Mouse (Mus musculus) liver, embryonic 14.5 days (tissue): ENCODE data around the gene Bend3. TPM values are rescaled to one million over a fixed set of nuclear protein-coding genes. Genes with fewer than 3 reads are reported as not detected.
"Not testable (repeated sequence)": the region's sequence is repeated elsewhere in the genome, so short reads cannot be mapped to it uniquely, and the experiment has no call there.

Experiments
- ATAC-seq: fragments of 200-750 bp; cut with Nextera tagmentation; 2 replicates; pipeline ENCODE4 v1.8.0; 2017; ENCODE audit warnings: moderate number of reproducible peaks, mild to moderate bottlenecking, moderate library complexity; ENCODE audit not compliant: insufficient read depth
- DNase-seq, 3 experiments: peaks; one replicate each; pipeline ENCODE4 v3.0.0-alpha.2; 2012 to 2013; ENCODE audit warnings: low read depth in 3 of 3, low spot score in 3 of 3
- H3K27ac ChIP-seq: fragments of 300-500 bp; sonication (generic); 2 replicates; pipeline ENCODE4 v1.5.1; 2014; ENCODE audit warnings: moderate library complexity, mild to moderate bottlenecking, control low read depth, inconsistent platforms
- H3K27me3 ChIP-seq: fragments of 300-500 bp; sonication (generic); 2 replicates; pipeline ENCODE4 v1.6.1; 2014; ENCODE audit warnings: mild to moderate bottlenecking, low read length, moderate library complexity; ENCODE audit not compliant: control insufficient read depth, insufficient read depth
- H3K36me3 ChIP-seq: fragments of 300-500 bp; sonication (generic); replicated peaks from 2 replicates; pipeline ENCODE4 v1.6.1; 2014; ENCODE audit warnings: low read depth; ENCODE audit not compliant: control insufficient read depth, insufficient read depth
- H3K4me1 ChIP-seq, 2 experiments: fragments of 200-500 bp in 1 of 2; fragments of 300-500 bp in 1 of 2; sonication (generic) in 1 of 2; replicated peaks; 2 replicates each; pipeline ENCODE4 v1.6.1; 2012 to 2014; ENCODE audit warnings: antibody characterized with exemption in 1 of 2, inconsistent platforms in 1 of 2, low read length in 1 of 2; ENCODE audit not compliant: control insufficient read depth in 2 of 2, insufficient read depth in 2 of 2
- H3K4me2 ChIP-seq: fragments of 300-500 bp; sonication (generic); 2 replicates; pipeline ENCODE4 v1.6.1; 2014; ENCODE audit warnings: low read depth, mild to moderate bottlenecking, control low read depth, moderate library complexity
- H3K4me3 ChIP-seq, 2 experiments: fragments of 200-500 bp in 1 of 2; fragments of 300-500 bp in 1 of 2; sonication (generic) in 1 of 2; 2 replicates each; pipeline ENCODE4 v1.5.1; 2012 to 2014; ENCODE audit warnings: low read depth in 2 of 2, low read length in 2 of 2, mild to moderate bottlenecking in 2 of 2, control low read depth in 1 of 2, inconsistent platforms in 1 of 2, moderate library complexity in 1 of 2; ENCODE audit not compliant: insufficient read depth in 1 of 2
- H3K9ac ChIP-seq: fragments of 300-500 bp; sonication (generic); replicated peaks from 2 replicates; pipeline ENCODE4 v1.6.1; 2014; ENCODE audit warnings: mild to moderate bottlenecking, control low read depth, moderate library complexity
- H3K9me3 ChIP-seq: fragments of 300-500 bp; sonication (generic); 2 replicates; pipeline ENCODE4 v1.6.1; 2016; ENCODE audit warnings: low read length, mixed read lengths; ENCODE audit not compliant: control insufficient read depth
- CTCF ChIP-seq: IDR thresholded peaks from 2 replicates; pipeline ENCODE4 v1.5.1; 2016; ENCODE audit warnings: antibody characterized with exemption, low read depth, control low read depth
- EP300 ChIP-seq: IDR thresholded peaks from 2 replicates; pipeline ENCODE4 v1.6.1; 2016; ENCODE audit warnings: antibody characterized with exemption, low read depth
- WGBS: fragments of 180-500 bp; shearing (Covaris S2); extraction: QIAGEN DNeasy Blood & Tissue Kit; methylation state at CpG from one replicate; pipeline ENCODE4 v1.1.7; 2014; ENCODE audit not compliant: insufficient replicate concordance; 5-methylcytosine and 5-hydroxymethylcytosine counted together
- polyA plus RNA-seq, 2 experiments: library from polyadenylated mRNA; depleted of rRNA in 1 of 2; stranded (reverse) in 1 of 2; unstranded in 1 of 2; fragments of >200 nt; fragmentation: Nextera tagmentation in 1 of 2; extraction: Ambion mirVana in 1 of 2; gene quantifications; 2 replicates each; pipeline versions ENCODE4 v1.2.1 to v1.2.3; 2012 to 2014

Gene Bend3
- polyA plus RNA-seq, 2 experiments, result 1.2 to 2.1 TPM

GRCm38 (mm10) chr10:43519977-43520376, 41.3 kb downstream of the Bend3 start:
- no peak for TF ChIP-seq EP300
- no peak for TF ChIP-seq CTCF
- Histone ChIP-seq H3K9me3 (no peaks in the 10 kb centered on the region), H3K4me2 (no peak overlapping the region), H3K4me3 (no peak overlapping the region), H3K27ac (no peak overlapping the region), H3K9ac (no peak overlapping the region), H3K4me1 (peaks cover 0 to 3% of the 10 kb centered on the region in 2 experiments; a peak in 1 of 4 replicates), H3K36me3 (no peaks in the 10 kb centered on the region), H3K27me3 (no peaks in the 10 kb centered on the region)
- ATAC-seq, result no peak
- 76% methylated on average over 2 of the region's 2 CpGs for WGBS
- DNase-seq, result no peak

GRCm38 (mm10) chr10:43523931-43524330, 45.3 kb downstream of the Bend3 start, which contains the start of gene Gm9803:
Gene Gm9803, plus strand, starts transcription at chr10:43524084.
- not testable (repeated sequence) for H3K27me3 ChIP-seq, H3K9me3 ChIP-seq, H3K4me3 ChIP-seq, ATAC-seq, H3K4me2 ChIP-seq, H3K4me1 ChIP-seq, H3K27ac ChIP-seq, DNase-seq, H3K36me3 ChIP-seq, H3K9ac ChIP-seq
- WGBS, result 87% methylated on average over 10 of the region's 10 CpGs

GRCm38 (mm10) chr10:43527283-43528269, 48.9 kb downstream of the Bend3 start:
- WGBS, result 61% methylated on average over 15 of the region's 15 CpGs
- ATAC-seq (peak; percentile 43), DNase-seq (no peak)
- Histone ChIP-seq H3K4me2 (no peak overlapping the region), H3K4me3 (no peak overlapping the region), H3K27me3 (no peaks in the 10 kb centered on the region), H3K4me1 (peaks cover 0 to 2% of the 10 kb centered on the region in 2 experiments; a peak in 1 of 4 replicates), H3K9me3 (no peaks in the 10 kb centered on the region), H3K9ac (no peak overlapping the region), H3K27ac (no peak overlapping the region), H3K36me3 (no peaks in the 10 kb centered on the region; the same call in 1 of the 2 replicates)
- TF ChIP-seq CTCF (no peak), EP300 (no peak)

GRCm38 (mm10) chr10:43534382-43534781, 55.8 kb downstream of the Bend3 start:
- H3K4me1 ChIP-seq, result peaks cover under 1 to 5% of the 10 kb centered on the region in 2 experiments
- ATAC-seq (no peak), DNase-seq (no peak)
- no peaks in the 10 kb centered on the region for H3K27me3 ChIP-seq
- H3K9me3 ChIP-seq, result no peaks in the 10 kb centered on the region
- no peak for TF ChIP-seq CTCF
- no peak for TF ChIP-seq EP300
- H3K4me2 ChIP-seq, result no peak overlapping the region
- H3K27ac ChIP-seq, result no peak overlapping the region
- H3K9ac ChIP-seq, result no peak overlapping the region
- WGBS, result 18% methylated on average over 1 of the region's 1 CpGs
- no peak overlapping the region for H3K4me3 ChIP-seq
- no peaks in the 10 kb centered on the region; the same call in 1 of the 2 replicates for H3K36me3 ChIP-seq

- DNase-seq, result no peak
- TF ChIP-seq CTCF (no peak), EP300 (no peak)
- no peak overlapping the region for H3K27ac ChIP-seq
Measured at GRCm38 (mm10) chr10:43537652-43538051, 59.0 kb downstream of the Bend3 start.

More at GRCm38 (mm10) chr10:43537652-43538051, 59.0 kb downstream of the Bend3 start:
- 84% methylated on average over 7 of the region's 7 CpGs for WGBS
- H3K36me3 ChIP-seq, result no peaks in the 10 kb centered on the region
- no peak for ATAC-seq
- H3K9ac ChIP-seq, result no peak overlapping the region
- no peak overlapping the region for H3K4me2 ChIP-seq
- no peaks in the 10 kb centered on the region for H3K9me3 ChIP-seq
- H3K4me3 ChIP-seq, result no peak overlapping the region
- H3K27me3 ChIP-seq, result no peaks in the 10 kb centered on the region
- H3K4me1 ChIP-seq, result peaks cover 4 to 13% of the 10 kb centered on the region in 2 experiments
